Mouse (Mus musculus) heart, adult 18-20 months (tissue): Measurements from ENCODE around the gene Olfr822. TPM values are rescaled to one million over a fixed set of nuclear protein-coding genes. Genes with fewer than 3 reads are reported as not detected.
A peak's percentile ranks its signal among the peaks of the same experiment; 100 is the strongest.
"Not testable (repeated sequence)": the region's sequence is repeated elsewhere in the genome, so short reads cannot be mapped to it uniquely, and the experiment has no call there.

Source experiments
- DNase-seq, 2 experiments: peaks; one replicate each; pipeline ENCODE4 v3.0.0; 2021 to 2022; ENCODE audit warnings: mixed read lengths in 1 of 2
- long read RNA-seq, 2 experiments: library from polyadenylated mRNA; stranded (forward); transcript quantifications; one replicate each; pipeline ENCODE4 v2.0.0; 2021
- total RNA-seq, 2 experiments: library from RNA; stranded (reverse); gene quantifications; 2 replicates each; pipeline ENCODE4 v1.2.3; 2021

Olfr822 gene
- not detected for total RNA-seq
- long read RNA-seq, experiment 1 = 0 reads
- long read RNA-seq, experiment 2 = 0 reads

GRCm38 (mm10) chr10:130070910-130071309 is at the start of gene Olfr822:
Gene Olfr822, plus strand, starts transcription at chr10:130071210.
- no peak for DNase-seq

GRCm38 (mm10) chr10:130030048-130030447 is 41.0 kb upstream of the Olfr822 start, which contains the start of gene Olfr821:
Gene Olfr821, plus strand, starts transcription at chr10:130030348.
- no peak for DNase-seq

- no peak for DNase-seq
Observed at GRCm38 (mm10) chr10:130037096-130037495, 33.9 kb upstream of the Olfr822 start.

GRCm38 (mm10) chr10:130092838-130093440 is 21.9 kb downstream of the Olfr822 start:
- DNase-seq = peak in 1 of 2 experiments; percentile 23

GRCm38 (mm10) chr10:130096104-130096503 is 25.1 kb downstream of the Olfr822 start:
- no peak for DNase-seq

GRCm38 (mm10) chr10:130115283-130115682 is 44.3 kb downstream of the Olfr822 start, which contains the start of gene Olfr823:
Gene Olfr823, minus strand, starts transcription at chr10:130115383.
- DNase-seq = not testable (repeated sequence)

GRCm38 (mm10) chr10:130116045-130116444 is 45.0 kb downstream of the Olfr822 start:
- not testable (repeated sequence) for DNase-seq

Other genes with a start within 250 kb of the Olfr822 start
- not detected for gene Olfr812, start 225.1 kb upstream of the Olfr822 start, total RNA-seq
- not detected for gene Olfr813, start 215.8 kb upstream of the Olfr822 start, total RNA-seq
- gene Olfr814, start 191.4 kb upstream of the Olfr822 start, total RNA-seq = not detected
- not detected for gene Olfr815, start 165.3 kb upstream of the Olfr822 start, total RNA-seq
- gene Olfr816, start 155.6 kb upstream of the Olfr822 start, total RNA-seq = not detected
- gene Olfr818, start 122.1 kb upstream of the Olfr822 start, total RNA-seq = not detected
- not detected for gene Olfr819, start 103.9 kb upstream of the Olfr822 start, total RNA-seq
- not detected for gene Olfr247, start 95.1 kb upstream of the Olfr822 start, total RNA-seq
- gene Gm10310, start 86.1 kb upstream of the Olfr822 start, total RNA-seq = not detected
- gene Olfr820, start 58.6 kb upstream of the Olfr822 start, total RNA-seq = not detected
- gene Olfr821, start 40.9 kb upstream of the Olfr822 start, total RNA-seq = not detected
- not detected for gene Olfr823, start 44.2 kb downstream of the Olfr822 start, total RNA-seq
- gene Olfr824, start 58.8 kb downstream of the Olfr822 start, total RNA-seq = not detected
- not detected for gene Olfr825, start 95.6 kb downstream of the Olfr822 start, total RNA-seq
- not detected for gene Olfr826, start 113.0 kb downstream of the Olfr822 start, total RNA-seq
- gene Olfr827, start 143.2 kb downstream of the Olfr822 start, total RNA-seq = not detected
- not detected for gene Neurod4, start 209.0 kb downstream of the Olfr822 start, total RNA-seq